Mouse (Mus musculus) neural tube, embryonic 11.5 days (tissue): ENCODE results near the gene Irf1. TPM values are rescaled to one million over a fixed set of nuclear protein-coding genes. Genes with fewer than 3 reads are reported as not detected.

Source experiments
- ATAC-seq: fragments of 200-750 bp; cut with Nextera tagmentation; 2 replicates; pipeline ENCODE4 v1.8.0; 2017; ENCODE audit warnings: moderate number of reproducible peaks, mild to moderate bottlenecking, moderate TSS enrichment, moderate library complexity; ENCODE audit not compliant: insufficient read depth, low FRiP score, low TSS enrichment
- DNase-seq: peaks from one replicate; pipeline ENCODE4 v3.0.0-alpha.2; 2015; ENCODE audit warnings: low spot score
- H3K27ac ChIP-seq: fragments of 300-500 bp; sonication (generic); 2 replicates; pipeline ENCODE4 v1.5.1; 2014; ENCODE audit warnings: low read depth, mild to moderate bottlenecking, low read length
- H3K27me3 ChIP-seq: fragments of 300-500 bp; sonication (generic); 2 replicates; pipeline ENCODE4 v1.6.1; 2014; ENCODE audit warnings: mild to moderate bottlenecking, low read length, mixed read lengths; ENCODE audit not compliant: control insufficient read depth, insufficient read depth
- H3K36me3 ChIP-seq: fragments of 300-500 bp; sonication (generic); 2 replicates; pipeline ENCODE4 v1.6.1; 2014; ENCODE audit warnings: mild to moderate bottlenecking, low read length, moderate library complexity, mixed read lengths; ENCODE audit not compliant: control insufficient read depth, insufficient read depth
- H3K4me1 ChIP-seq: fragments of 300-500 bp; sonication (generic); 2 replicates; pipeline ENCODE4 v1.6.1; 2014; ENCODE audit warnings: low read length, mixed read lengths; ENCODE audit not compliant: control insufficient read depth, insufficient read depth
- H3K4me2 ChIP-seq: fragments of 300-500 bp; sonication (generic); 2 replicates; pipeline ENCODE4 v1.6.1; 2014; ENCODE audit warnings: low read depth, mild to moderate bottlenecking, moderate library complexity
- H3K4me3 ChIP-seq: fragments of 300-500 bp; sonication (generic); 2 replicates; pipeline ENCODE4 v1.5.1; 2014; ENCODE audit warnings: low read depth, low read length
- H3K9ac ChIP-seq: fragments of 300-500 bp; sonication (generic); 2 replicates; pipeline ENCODE4 v1.6.1; 2014; ENCODE audit warnings: mild to moderate bottlenecking, low read length
- H3K9me3 ChIP-seq: fragments of 300-500 bp; sonication (generic); 2 replicates; pipeline ENCODE4 v1.6.1; 2016; ENCODE audit warnings: low read length; ENCODE audit not compliant: control insufficient read depth
- WGBS: fragments of 180-500 bp; shearing (Covaris S2); extraction: QIAGEN DNeasy Blood & Tissue Kit; methylation state at CpG from one replicate; pipeline ENCODE4 v1.1.7; 2014; 5-methylcytosine and 5-hydroxymethylcytosine counted together
- polyA plus RNA-seq: library from polyadenylated mRNA; unstranded; fragments of >200 nt; fragmentation: Nextera tagmentation; extraction: Ambion mirVana; gene quantifications from 2 replicates; pipeline ENCODE4 v1.2.1, GENCODE M21; 2014

Irf1 gene
- polyA plus RNA-seq = 4.0 and 4.3 TPM in 2 replicates

DNA sequence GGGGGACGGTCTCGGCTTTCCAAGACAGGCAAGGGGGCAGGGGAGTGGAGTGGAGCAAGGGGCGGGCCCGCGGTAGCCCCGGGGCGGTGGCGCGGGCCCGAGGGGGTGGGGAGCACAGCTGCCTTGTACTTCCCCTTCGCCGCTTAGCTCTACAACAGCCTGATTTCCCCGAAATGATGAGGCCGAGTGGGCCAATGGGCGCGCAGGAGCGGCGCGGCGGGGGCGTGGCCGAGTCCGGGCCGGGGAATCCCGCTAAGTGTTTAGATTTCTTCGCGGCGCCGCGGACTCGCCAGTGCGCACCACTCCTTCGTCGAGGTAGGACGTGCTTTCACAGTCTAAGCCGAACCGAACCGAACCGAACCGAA lies at the start of gene Irf1:
Gene Irf1 (plus strand): TSS at position 255 of the 365 bp plus-strand sequence.
- ATAC-seq (peak; percentile 92), DNase-seq (peak; percentile 88)
- WGBS = under 1% methylated on average over 40 of the region's 40 CpGs
- Histone ChIP-seq H3K27ac (no peak within 1 kb of the TSS), H3K4me3 (peak within 1 kb of the TSS; percentile 72), H3K9ac (peak within 1 kb of the TSS; percentile 67), H3K4me1 (no peaks in the 10 kb centered on the region), H3K27me3 (peaks cover 12% of the 10 kb centered on the region; the same call in 1 of the 2 replicates), H3K36me3 (no peaks in the 10 kb centered on the region), H3K9me3 (no peaks in the 10 kb centered on the region), H3K4me2 (peak within 1 kb of the TSS; percentile 93)

DNA sequence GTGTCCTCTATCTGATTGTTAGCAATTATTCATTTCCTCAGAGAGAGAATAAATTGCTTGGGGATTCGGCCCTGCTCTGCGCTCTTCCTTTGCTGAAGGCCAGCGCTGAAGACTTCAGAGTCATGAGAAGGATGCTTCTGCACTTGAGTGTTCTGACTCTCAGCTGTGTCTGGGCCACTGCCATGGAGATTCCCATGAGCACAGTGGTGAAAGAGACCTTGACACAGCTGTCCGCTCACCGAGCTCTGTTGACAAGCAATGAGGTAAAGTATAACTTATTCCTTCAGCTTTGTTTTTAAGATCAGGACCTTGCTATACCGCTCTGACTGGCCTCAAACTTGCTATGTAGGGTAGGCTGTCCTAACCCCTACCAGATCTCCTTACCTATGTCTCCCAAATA lies 49.1 kb upstream of the Irf1 start, which contains the start of gene Il5:
Gene Il5 (plus strand): TSS at position 80 of the 400 bp plus-strand sequence.
- 88% methylated on average over 6 of the region's 6 CpGs for WGBS
- ATAC-seq = no peak
- no peak for DNase-seq
- Histone ChIP-seq H3K4me2 (no peak within 1 kb of the TSS), H3K4me1 (no peaks in the 10 kb centered on the region), H3K9me3 (no peaks in the 10 kb centered on the region), H3K9ac (no peak within 1 kb of the TSS), H3K27ac (no peak within 1 kb of the TSS), H3K27me3 (no peaks in the 10 kb centered on the region), H3K36me3 (no peaks in the 10 kb centered on the region), H3K4me3 (no peak within 1 kb of the TSS)

DNA sequence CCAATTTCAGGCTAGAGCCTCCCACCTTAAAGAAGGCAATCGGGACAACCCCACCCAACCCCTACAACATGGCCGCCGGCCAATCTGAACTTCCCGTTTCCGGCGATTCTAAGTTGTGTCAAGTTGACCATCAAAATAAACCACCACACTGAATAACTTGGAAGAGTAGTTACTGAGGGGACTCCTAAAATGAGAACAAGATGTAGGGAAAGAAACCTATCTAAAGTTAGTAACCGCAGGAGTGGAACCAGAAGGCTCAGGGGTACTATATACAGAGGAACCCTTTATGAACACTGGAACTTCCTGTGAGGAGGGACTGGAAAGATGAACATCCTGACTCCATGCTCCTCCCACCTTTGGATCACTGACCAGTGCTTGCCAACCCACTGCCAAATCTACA lies 38.4 kb upstream of the Irf1 start:
- no peaks in the 10 kb centered on the region for H3K4me1 ChIP-seq
- H3K27ac ChIP-seq = no peak overlapping the region
- no peaks in the 10 kb centered on the region for H3K36me3 ChIP-seq
- DNase-seq = no peak
- H3K9me3 ChIP-seq = no peaks in the 10 kb centered on the region
- no peak overlapping the region for H3K9ac ChIP-seq
- no peak overlapping the region for H3K4me2 ChIP-seq
- no peak for ATAC-seq
- no peak overlapping the region for H3K4me3 ChIP-seq
- WGBS = 94% methylated on average over 7 of the region's 7 CpGs
- no peaks in the 10 kb centered on the region for H3K27me3 ChIP-seq

DNA sequence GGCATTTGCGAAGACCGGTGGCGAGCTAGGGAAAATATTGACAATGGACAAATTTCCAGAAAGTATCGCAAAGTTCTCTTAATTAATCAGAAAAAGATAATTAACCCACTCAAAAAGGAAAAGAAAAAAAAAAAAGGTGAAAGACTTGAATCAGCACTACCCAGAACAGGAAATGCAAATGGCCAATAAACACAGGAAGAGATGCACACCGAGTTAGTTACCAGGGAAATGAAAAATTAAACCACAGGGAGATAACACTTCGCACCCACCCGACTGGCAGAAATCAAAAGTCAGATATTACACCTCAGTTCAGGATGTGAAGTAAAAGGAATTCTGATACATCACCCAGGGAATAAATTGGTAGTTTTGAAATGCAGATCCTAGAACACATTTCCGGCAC lies 37.6 kb upstream of the Irf1 start:
- H3K4me2 ChIP-seq = no peak overlapping the region
- ATAC-seq (no peak), DNase-seq (no peak)
- H3K4me1 ChIP-seq = no peaks in the 10 kb centered on the region
- H3K9me3 ChIP-seq = no peaks in the 10 kb centered on the region
- no peaks in the 10 kb centered on the region for H3K27me3 ChIP-seq
- H3K9ac ChIP-seq = no peak overlapping the region
- H3K36me3 ChIP-seq = no peaks in the 10 kb centered on the region
- H3K4me3 ChIP-seq = no peak overlapping the region
- no peak overlapping the region for H3K27ac ChIP-seq
- WGBS = 94% methylated on average over 8 of the region's 8 CpGs

DNA sequence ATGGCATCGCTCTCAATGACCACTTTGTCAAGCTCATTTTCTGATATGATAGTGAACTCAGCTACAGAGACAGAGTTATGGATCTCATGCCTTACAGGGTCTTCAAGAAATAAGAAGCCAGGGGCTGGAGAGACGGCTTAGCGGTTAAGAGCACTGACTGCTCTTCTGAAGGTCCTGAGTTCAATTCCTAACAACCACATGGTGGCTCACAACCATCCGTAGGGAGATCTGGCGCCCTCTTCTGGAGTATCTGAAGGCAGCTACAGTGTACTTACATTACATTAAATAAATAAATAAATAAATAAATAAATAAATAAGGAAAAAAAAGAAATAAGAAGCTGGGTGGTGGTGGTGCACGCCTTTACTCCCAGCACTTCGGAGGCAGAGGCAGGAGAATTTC lies 36.0 kb upstream of the Irf1 start:
- no peak overlapping the region for H3K4me2 ChIP-seq
- ATAC-seq (no peak), DNase-seq (no peak)
- H3K9ac ChIP-seq = no peak overlapping the region
- no peak overlapping the region for H3K27ac ChIP-seq
- WGBS = 88% methylated on average over 7 of the region's 7 CpGs
- H3K9me3 ChIP-seq = no peaks in the 10 kb centered on the region
- no peaks in the 10 kb centered on the region for H3K27me3 ChIP-seq
- H3K36me3 ChIP-seq = no peaks in the 10 kb centered on the region
- H3K4me3 ChIP-seq = no peak overlapping the region
- H3K4me1 ChIP-seq = no peaks in the 10 kb centered on the region

DNA sequence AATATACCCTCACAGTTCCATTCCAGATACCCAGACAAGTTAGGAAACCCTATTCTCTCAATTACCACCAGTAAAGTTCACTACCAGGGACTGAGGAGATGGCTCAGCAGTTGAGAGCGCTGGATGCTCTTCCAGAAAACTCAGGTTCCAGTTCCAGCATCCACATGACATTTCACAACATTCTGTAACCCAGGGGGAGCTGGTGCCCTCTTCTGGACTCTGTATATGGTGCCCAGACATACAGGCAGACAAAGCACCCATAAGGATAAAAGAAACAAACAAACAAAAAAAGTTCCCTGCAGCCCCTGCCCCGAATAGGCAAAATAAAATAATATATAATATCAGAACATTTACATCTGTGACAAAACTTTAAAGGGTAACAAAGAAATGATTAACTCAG lies 35.4 kb upstream of the Irf1 start:
- Histone ChIP-seq H3K9ac (no peak overlapping the region), H3K27me3 (no peaks in the 10 kb centered on the region), H3K9me3 (no peaks in the 10 kb centered on the region), H3K4me1 (no peaks in the 10 kb centered on the region), H3K36me3 (no peaks in the 10 kb centered on the region), H3K4me2 (no peak overlapping the region), H3K4me3 (no peak overlapping the region), H3K27ac (no peak overlapping the region)
- WGBS = 84% methylated on average over 2 of the region's 2 CpGs
- no peak for DNase-seq
- no peak for ATAC-seq

DNA sequence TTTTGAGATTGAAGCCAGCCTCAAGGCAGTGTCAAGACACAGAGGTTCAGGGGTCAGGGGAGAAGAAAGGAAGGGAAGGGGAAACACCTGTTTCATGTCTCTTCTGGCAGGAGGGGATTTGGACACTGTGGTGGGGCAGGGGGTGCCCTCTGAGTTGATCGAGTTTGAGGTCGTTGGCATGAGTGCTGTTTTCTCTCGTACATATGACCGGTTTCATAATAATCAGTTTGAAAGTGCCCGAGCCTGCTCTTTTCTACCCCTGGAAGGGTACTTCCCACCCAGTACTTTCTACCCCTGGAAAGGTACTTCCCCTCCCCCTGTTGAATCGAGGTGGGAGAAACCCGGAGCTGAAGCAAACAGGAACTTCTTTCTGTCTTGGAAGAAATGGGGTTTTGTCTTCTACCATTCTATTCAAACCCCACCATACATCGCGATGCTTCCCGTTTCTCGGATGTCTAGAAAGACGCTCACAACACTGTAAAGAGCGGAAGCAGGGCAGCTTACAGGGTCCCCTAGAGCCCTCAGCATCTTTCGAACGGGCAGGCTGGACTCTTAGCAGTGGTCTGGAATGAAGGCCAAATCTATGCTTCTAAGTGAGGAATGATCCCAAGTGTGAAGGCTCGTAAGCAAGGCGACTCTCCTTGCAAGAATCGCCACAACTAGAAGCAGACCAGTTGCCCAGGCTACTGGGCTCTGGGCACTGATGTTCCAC lies 34.7 kb upstream of the Irf1 start:
- ATAC-seq = no peak
- no peak overlapping the region for H3K4me3 ChIP-seq
- no peaks in the 10 kb centered on the region for H3K36me3 ChIP-seq
- H3K9me3 ChIP-seq = no peaks in the 10 kb centered on the region
- no peak overlapping the region for H3K4me2 ChIP-seq
- 71% methylated on average over 18 of the region's 18 CpGs for WGBS
- H3K9ac ChIP-seq = no peak overlapping the region
- no peaks in the 10 kb centered on the region for H3K27me3 ChIP-seq
- no peak for DNase-seq
- H3K4me1 ChIP-seq = no peaks in the 10 kb centered on the region
- H3K27ac ChIP-seq = no peak overlapping the region

DNA sequence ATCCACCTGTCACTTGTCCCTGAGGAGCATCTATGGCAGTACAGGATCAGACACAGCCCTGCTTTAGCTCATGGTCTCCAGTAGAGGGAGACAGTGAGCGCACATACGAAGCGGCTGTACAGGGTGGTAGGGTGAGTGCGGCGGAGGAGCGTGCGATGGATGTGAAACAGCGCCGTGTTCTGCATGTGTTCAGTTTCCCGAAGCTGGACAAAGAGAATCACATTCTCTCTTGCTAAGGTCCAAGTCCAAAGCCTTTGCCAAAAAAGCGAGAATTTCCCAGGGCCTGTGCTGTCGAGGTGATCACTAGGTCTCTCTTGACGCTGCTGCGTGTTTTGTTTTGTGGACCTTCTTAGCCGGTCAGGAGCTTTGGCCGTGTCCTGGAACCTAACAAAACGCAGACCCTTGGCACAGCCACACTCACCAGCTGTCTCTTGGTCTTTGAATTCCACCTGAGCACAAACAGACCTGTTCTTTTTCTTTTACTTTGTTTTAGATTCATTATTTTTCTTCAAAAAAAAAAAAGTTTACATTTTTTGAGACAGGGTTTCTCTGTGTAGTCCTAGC lies 34.0 kb upstream of the Irf1 start:
- peak; percentile 75 for DNase-seq
- H3K9ac ChIP-seq = no peak overlapping the region; the same call in 1 of the 2 replicates

More for the DNA sequence above, 34.0 kb upstream of the Irf1 start:
- Histone ChIP-seq H3K27me3 (no peaks in the 10 kb centered on the region), H3K4me3 (no peak overlapping the region), H3K9me3 (no peaks in the 10 kb centered on the region), H3K27ac (no peak overlapping the region), H3K4me2 (peak overlapping the region; percentile 32; the same call in 1 of the 2 replicates), H3K4me1 (no peaks in the 10 kb centered on the region), H3K36me3 (no peaks in the 10 kb centered on the region)
- ATAC-seq = peak; percentile 76
- 23% methylated on average over 17 of the region's 17 CpGs for WGBS
